Mouse (Mus musculus): ENCODE measurements around the gene Atp23.

DNA sequence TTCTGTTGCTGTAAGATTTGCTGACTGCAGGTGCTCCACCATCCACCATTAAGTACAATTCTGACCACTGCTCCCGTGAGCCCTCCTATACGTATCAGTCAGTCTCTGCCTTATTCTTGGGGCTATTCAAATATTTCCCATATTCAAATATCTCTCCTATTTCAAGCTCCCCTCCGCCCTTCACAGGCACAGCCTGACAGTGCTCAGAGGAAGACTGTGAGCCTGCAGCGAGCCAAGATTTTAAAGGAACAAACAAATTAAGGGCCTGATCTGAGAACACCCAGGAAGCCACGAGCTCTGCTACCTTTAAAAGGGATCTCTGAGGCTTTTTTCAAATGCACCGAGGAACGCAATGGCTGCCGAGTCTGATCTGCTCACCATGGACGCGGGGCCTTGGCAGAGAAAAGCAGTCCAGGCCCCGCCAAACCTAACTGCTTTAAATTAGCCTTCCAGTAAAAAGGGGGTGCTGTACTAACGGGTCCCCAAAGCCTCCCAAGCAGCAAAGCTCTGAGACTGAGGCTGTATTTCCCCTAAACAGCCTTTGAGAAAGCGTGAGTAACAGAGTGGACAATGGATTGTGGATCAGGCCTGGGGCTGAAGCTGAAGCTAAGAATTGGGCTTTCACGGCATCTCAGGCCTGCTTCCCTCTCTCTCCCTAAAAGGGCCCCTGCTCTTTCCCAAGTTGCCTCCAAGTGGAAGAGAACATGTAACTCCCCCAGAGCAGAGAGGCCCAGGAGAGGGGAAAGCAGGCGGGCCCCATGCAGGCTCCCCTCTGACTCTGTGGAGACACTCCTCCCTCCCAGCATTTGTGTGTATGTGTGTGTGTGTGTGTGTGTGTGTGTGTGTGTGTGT is 29.3 kb upstream of the Atp23 start:
- TF ChIP-seq POLR2A (IDR thresholded peaks at IDR 0.05; ENCODE audit: insufficient read length, low read depth) (no peak), SRF (IDR thresholded peaks at IDR 0.05; ENCODE audit: control insufficient read depth, insufficient read length, low read depth) (no peak), CEBPB (IDR thresholded peaks at IDR 0.05; ENCODE audit: insufficient read depth, poor library complexity, severe bottlenecking) (no peak), TCF12 (IDR thresholded peaks at IDR 0.05; ENCODE audit: insufficient read depth, poor library complexity, severe bottlenecking) (no peak), MYOG (IDR thresholded peaks at IDR 0.05; ENCODE audit: control insufficient read depth in 1 of 3, insufficient read depth in 1 of 3, insufficient read length in 2 of 3, low read depth in 2 of 3) (no peak), POLR2AphosphoS2 (IDR thresholded peaks at IDR 0.05; ENCODE audit: insufficient read length, low read depth) (no peak), MAX (IDR thresholded peaks at IDR 0.05; ENCODE audit: low read depth) (no peak), USF1 (IDR thresholded peaks at IDR 0.05; ENCODE audit: low read depth) (no peak), TCF3 (IDR thresholded peaks at IDR 0.05; ENCODE audit: insufficient read length, low read depth) (no peak), E2F4 (IDR thresholded peaks at IDR 0.05; ENCODE audit: insufficient read depth) (no peak)

All from myocyte (in vitro differentiated cells).